Mouse (Mus musculus): Measurements from ENCODE around the gene Cd8b1. TPM values are rescaled to one million over a fixed set of nuclear protein-coding genes. Genes with fewer than 3 reads are reported as not detected.

Cd8b1 gene
- polyA plus RNA-seq, 1 experiment from 2014 or later, result not detected

GRCm38 (mm10) chr6:71372041-71372720, 49.6 kb downstream of the Cd8b1 start:
- Histone ChIP-seq H3K27ac (replicated peaks) (no peak overlapping the region), H3K9me3 (replicated peaks) (no peaks in the 10 kb centered on the region), H3K4me2 (no peak overlapping the region), H3K4me1 (replicated peaks) (no peaks in the 10 kb centered on the region), H3K4me3 (replicated peaks) (no peak overlapping the region), H3K27me3 (no peaks in the 10 kb centered on the region), H3K36me3 (replicated peaks) (no peaks in the 10 kb centered on the region), H3K9ac (no peak overlapping the region)
- 63% methylated on average over 5 of the region's 5 CpGs for WGBS (ENCODE audit: insufficient replicate concordance)
- no peak for ATAC-seq (ENCODE audit: insufficient read depth)

- Histone ChIP-seq H3K4me1 (replicated peaks) (no peaks in the 10 kb centered on the region), H3K27ac (replicated peaks) (no peak within 1 kb of the TSS), H3K4me2 (no peak within 1 kb of the TSS), H3K27me3 (no peaks in the 10 kb centered on the region), H3K9me3 (replicated peaks) (no peaks in the 10 kb centered on the region), H3K9ac (no peak within 1 kb of the TSS), H3K36me3 (replicated peaks) (no peaks in the 10 kb centered on the region), H3K4me3 (replicated peaks) (no peak within 1 kb of the TSS)
- WGBS (ENCODE audit: insufficient replicate concordance), result 61% methylated on average over 14 of the region's 14 CpGs
- ATAC-seq (ENCODE audit: insufficient read depth), result no peak
These were observed 50.7 kb downstream of the Cd8b1 start, which contains the start of gene Cd8a for GRCm38 (mm10) chr6:71373249-71373775. Gene Cd8a (plus strand): TSS chr6:71373427.

DNA sequence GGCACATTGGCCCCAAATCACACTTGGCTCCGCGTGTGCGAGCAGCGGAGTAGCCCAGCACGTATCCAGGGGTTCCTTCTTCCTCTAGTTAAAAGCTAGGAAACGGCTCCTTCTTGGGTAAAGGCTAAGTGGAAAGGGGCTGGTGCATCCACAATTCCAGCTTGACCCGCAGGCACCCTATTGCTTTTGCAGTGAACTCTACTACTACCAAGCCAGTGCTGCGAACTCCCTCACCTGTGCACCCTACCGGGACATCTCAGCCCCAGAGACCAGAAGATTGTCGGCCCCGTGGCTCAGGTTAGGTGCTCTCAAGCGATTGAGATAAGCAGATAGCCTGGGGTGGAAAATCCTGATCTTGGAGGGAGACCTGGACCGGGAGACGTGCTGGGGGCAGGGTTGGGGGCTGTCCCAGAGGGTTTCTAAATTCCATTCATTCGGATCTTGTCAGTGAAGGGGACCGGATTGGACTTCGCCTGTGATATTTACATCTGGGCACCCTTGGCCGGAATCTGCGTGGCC, 51.8 kb downstream of the Cd8b1 start:
- no peak for ATAC-seq (ENCODE audit: insufficient read depth)
- no peaks in the 10 kb centered on the region for H3K27me3 ChIP-seq
- H3K4me1 ChIP-seq (replicated peaks), result no peaks in the 10 kb centered on the region
- H3K9me3 ChIP-seq (replicated peaks), result no peaks in the 10 kb centered on the region
- H3K4me2 ChIP-seq, result no peak overlapping the region
- no peaks in the 10 kb centered on the region for H3K36me3 ChIP-seq (replicated peaks)
- no peak overlapping the region for H3K27ac ChIP-seq (replicated peaks)
- H3K4me3 ChIP-seq (replicated peaks), result no peak overlapping the region
- no peak overlapping the region for H3K9ac ChIP-seq
- WGBS (ENCODE audit: insufficient replicate concordance), result 65% methylated on average over 19 of the region's 19 CpGs

GRCm38 (mm10) chr6:71374921-71375320, 52.3 kb downstream of the Cd8b1 start:
- Histone ChIP-seq H3K27ac (replicated peaks) (no peak overlapping the region), H3K9ac (no peak overlapping the region), H3K4me2 (no peak overlapping the region), H3K4me1 (replicated peaks) (no peaks in the 10 kb centered on the region), H3K4me3 (replicated peaks) (no peak overlapping the region), H3K27me3 (no peaks in the 10 kb centered on the region), H3K36me3 (replicated peaks) (no peaks in the 10 kb centered on the region), H3K9me3 (replicated peaks) (no peaks in the 10 kb centered on the region)
- WGBS (ENCODE audit: insufficient replicate concordance), result 51% methylated on average over 2 of the region's 2 CpGs
- ATAC-seq (ENCODE audit: insufficient read depth), result no peak

DNA sequence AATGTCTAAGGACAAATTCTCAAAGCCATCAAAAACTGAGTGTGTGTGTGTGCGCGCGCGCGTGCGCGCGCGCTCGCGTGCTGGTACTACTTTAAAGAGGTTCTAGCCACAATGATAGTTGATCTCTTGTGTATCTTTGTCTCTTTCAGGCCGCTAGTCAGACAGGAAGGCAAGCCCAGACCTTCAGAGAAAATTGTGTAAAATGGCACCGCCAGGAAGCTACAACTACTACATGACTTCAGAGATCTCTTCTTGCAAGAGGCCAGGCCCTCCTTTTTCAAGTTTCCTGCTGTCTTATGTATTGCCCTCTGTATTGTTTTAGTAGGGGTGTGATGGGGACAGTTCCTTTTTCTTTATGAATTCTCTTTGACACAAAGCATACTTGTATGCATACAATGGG, 54.1 kb downstream of the Cd8b1 start:
- WGBS (ENCODE audit: insufficient replicate concordance), result 87% methylated on average over 13 of the region's 13 CpGs
- Histone ChIP-seq H3K4me1 (replicated peaks) (no peaks in the 10 kb centered on the region), H3K4me3 (replicated peaks) (no peak overlapping the region), H3K36me3 (replicated peaks) (no peaks in the 10 kb centered on the region), H3K27me3 (no peaks in the 10 kb centered on the region), H3K9ac (no peak overlapping the region), H3K27ac (replicated peaks) (no peak overlapping the region), H3K4me2 (no peak overlapping the region), H3K9me3 (replicated peaks) (no peaks in the 10 kb centered on the region)
- ATAC-seq (ENCODE audit: insufficient read depth), result no peak

DNA sequence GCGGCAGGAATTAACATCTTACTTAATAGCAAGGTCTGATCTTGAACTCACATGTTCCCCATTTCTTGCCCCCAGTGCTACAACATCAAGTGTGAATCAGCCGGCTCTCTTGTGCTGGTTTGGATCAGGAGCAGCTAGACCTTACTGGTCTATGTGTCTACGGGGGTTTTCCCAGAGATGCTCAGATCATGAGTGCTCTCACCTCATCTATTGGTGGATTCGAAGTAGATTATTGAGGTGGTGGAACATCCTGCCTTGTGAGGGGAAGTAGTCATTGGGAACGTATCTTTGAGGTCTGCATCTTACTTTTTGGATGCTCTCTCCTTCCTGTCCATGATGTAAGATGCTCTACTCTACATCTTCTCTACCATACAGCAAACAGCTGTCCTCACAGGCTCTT, 59.1 kb downstream of the Cd8b1 start:
- Histone ChIP-seq H3K27me3 (no peaks in the 10 kb centered on the region), H3K9ac (no peak overlapping the region), H3K9me3 (replicated peaks) (no peaks in the 10 kb centered on the region), H3K4me1 (replicated peaks) (no peaks in the 10 kb centered on the region), H3K4me2 (no peak overlapping the region), H3K4me3 (replicated peaks) (no peak overlapping the region), H3K27ac (replicated peaks) (no peak overlapping the region), H3K36me3 (replicated peaks) (no peaks in the 10 kb centered on the region)
- WGBS (ENCODE audit: insufficient replicate concordance), result 63% methylated on average over 5 of the region's 5 CpGs
- ATAC-seq (ENCODE audit: insufficient read depth), result no peak

Other genes with a start within 250 kb of the Cd8b1 start
- 14.2 and 18.4 TPM in 2 replicates for gene Thnsl2, start 178.3 kb upstream of the Cd8b1 start, polyA plus RNA-seq (2015; fragmentation: Nextera tagmentation; extraction: Ambion mirVana)
- 442 and 489 TPM in 2 replicates for gene Fabp1, start 123.0 kb upstream of the Cd8b1 start, polyA plus RNA-seq (2015; fragmentation: Nextera tagmentation; extraction: Ambion mirVana)
- 21.5 and 23.1 TPM in 2 replicates for gene Krcc1, start 51.1 kb upstream of the Cd8b1 start, polyA plus RNA-seq (2015; fragmentation: Nextera tagmentation; extraction: Ambion mirVana)
- gene Smyd1, start 555 bp upstream of the Cd8b1 start, polyA plus RNA-seq (2015; fragmentation: Nextera tagmentation; extraction: Ambion mirVana), result 0.51 and 0.66 TPM in 2 replicates
- gene Cd8a, start 50.6 kb downstream of the Cd8b1 start, polyA plus RNA-seq (2015; fragmentation: Nextera tagmentation; extraction: Ambion mirVana), result not detected in 2 replicates
- gene Rmnd5a, start 117.8 kb downstream of the Cd8b1 start, polyA plus RNA-seq (2015; fragmentation: Nextera tagmentation; extraction: Ambion mirVana), result 6.9 and 9.4 TPM in 2 replicates
- 7.9 and 9.0 TPM in 2 replicates for gene Rnf103, start 171.1 kb downstream of the Cd8b1 start, polyA plus RNA-seq (2015; fragmentation: Nextera tagmentation; extraction: Ambion mirVana)
- gene Chmp3, start 221.0 kb downstream of the Cd8b1 start, polyA plus RNA-seq (2015; fragmentation: Nextera tagmentation; extraction: Ambion mirVana), result 28.8 and 31.0 TPM in 2 replicates